Mouse (Mus musculus) hindbrain, embryonic 16.5 days (tissue): ENCODE data around the gene Alyref. TPM values are rescaled to one million over a fixed set of nuclear protein-coding genes. Genes with fewer than 3 reads are reported as not detected.
A peak's percentile ranks its signal among the peaks of the same experiment; 100 is the strongest.

Source experiments
- ATAC-seq: fragments of 200-750 bp; cut with Nextera tagmentation; 2 replicates; pipeline ENCODE4 v1.8.0; 2017; ENCODE audit warnings: moderate TSS enrichment, moderate library complexity
- H3K27ac ChIP-seq: fragments of 300-500 bp; sonication (generic); 2 replicates; pipeline ENCODE4 v1.5.1; 2014; ENCODE audit warnings: low read depth, mild to moderate bottlenecking, control low read depth, low read length, moderate library complexity
- H3K27me3 ChIP-seq: fragments of 300-500 bp; sonication (generic); replicated peaks from 2 replicates; pipeline ENCODE4 v1.6.1; 2014; ENCODE audit warnings: low read length; ENCODE audit not compliant: control insufficient read depth, insufficient read depth
- H3K36me3 ChIP-seq: fragments of 300-500 bp; sonication (generic); 2 replicates; pipeline ENCODE4 v1.6.1; 2014; ENCODE audit warnings: mild to moderate bottlenecking, low read length, moderate library complexity, mixed read lengths; ENCODE audit not compliant: control insufficient read depth, insufficient read depth
- H3K4me1 ChIP-seq: fragments of 300-500 bp; sonication (generic); 2 replicates; pipeline ENCODE4 v1.6.1; 2014; ENCODE audit warnings: low read depth, low read length; ENCODE audit not compliant: control insufficient read depth, insufficient read depth
- H3K4me2 ChIP-seq: fragments of 300-500 bp; sonication (generic); 2 replicates; pipeline ENCODE4 v1.6.1; 2014; ENCODE audit warnings: mild to moderate bottlenecking, low read length, control low read depth, moderate library complexity
- H3K4me3 ChIP-seq: fragments of 300-500 bp; sonication (generic); 2 replicates; pipeline ENCODE4 v1.5.1; 2014; ENCODE audit warnings: mild to moderate bottlenecking, low read length, control low read depth, moderate library complexity
- H3K9ac ChIP-seq: fragments of 300-500 bp; sonication (generic); 2 replicates; pipeline ENCODE4 v1.6.1; 2014; ENCODE audit warnings: low read depth, mild to moderate bottlenecking, control low read depth, low read length, moderate library complexity
- H3K9me3 ChIP-seq: fragments of 300-500 bp; sonication (generic); 2 replicates; pipeline ENCODE4 v1.6.1; 2014; ENCODE audit warnings: mild to moderate bottlenecking, low read length, moderate library complexity; ENCODE audit not compliant: control insufficient read depth
- WGBS: fragments of 180-500 bp; shearing (Covaris S2); extraction: QIAGEN DNeasy Blood & Tissue Kit; methylation state at CpG from one replicate; pipeline ENCODE4 v1.1.7; 2014; 5-methylcytosine and 5-hydroxymethylcytosine counted together
- polyA plus RNA-seq: library from polyadenylated mRNA; unstranded; fragments of >200 nt; fragmentation: Nextera tagmentation; extraction: Ambion mirVana; gene quantifications from 2 replicates; pipeline ENCODE4 v1.2.1, GENCODE M21; 2015

Alyref gene
- polyA plus RNA-seq, 1 experiment from 2014 or later = 55.8 TPM

DNA sequence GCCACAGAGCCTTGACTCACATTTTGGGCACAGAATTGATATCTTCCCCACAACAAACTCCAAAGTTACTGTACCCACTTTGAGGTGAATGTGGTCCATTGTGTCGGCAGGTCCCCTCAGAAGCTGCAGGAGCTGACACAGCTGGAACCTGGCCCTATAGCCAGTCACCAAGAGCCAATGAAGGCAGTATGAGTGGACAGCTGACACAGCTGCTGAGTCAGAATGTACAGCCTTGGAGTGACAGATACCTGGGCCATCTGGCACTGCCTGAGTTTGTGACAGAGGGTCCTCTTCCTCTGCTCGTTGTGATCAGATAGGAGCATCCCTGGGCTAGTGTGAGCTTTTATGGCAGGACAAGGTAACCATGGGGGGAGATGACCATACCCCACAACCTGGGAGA is 42.9 kb downstream of the Alyref start:
- no peak overlapping the region for H3K27ac ChIP-seq
- no peak overlapping the region for H3K9ac ChIP-seq
- ATAC-seq = no peak
- H3K27me3 ChIP-seq = no peaks in the 10 kb centered on the region
- H3K36me3 ChIP-seq = peaks cover 9% of the 10 kb centered on the region; the same call in 1 of the 2 replicates
- no peak overlapping the region for H3K4me2 ChIP-seq
- H3K9me3 ChIP-seq = no peaks in the 10 kb centered on the region
- 86% methylated on average over 2 of the region's 2 CpGs for WGBS
- peaks cover 2% of the 10 kb centered on the region for H3K4me1 ChIP-seq
- H3K4me3 ChIP-seq = no peak overlapping the region

DNA sequence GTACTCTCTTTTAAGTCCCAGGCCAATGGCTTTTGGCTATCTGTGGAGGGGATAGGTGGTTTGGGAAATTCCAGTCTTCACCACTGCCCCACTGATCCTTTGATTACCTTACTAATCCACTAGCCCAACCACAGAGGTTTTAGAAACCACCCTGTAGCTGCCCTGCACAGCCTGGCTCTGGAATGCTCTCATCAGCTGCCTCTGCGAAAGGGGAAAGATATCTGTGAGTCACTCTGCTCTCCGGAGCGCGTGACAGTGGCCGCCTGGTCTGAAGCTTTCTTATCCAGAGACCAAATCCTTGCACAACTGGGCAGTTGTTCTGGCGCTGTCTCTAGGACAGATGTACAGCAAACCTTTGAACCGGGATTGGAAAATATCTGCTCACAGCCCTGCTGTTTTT is 43.3 kb downstream of the Alyref start:
- Histone ChIP-seq H3K9me3 (no peaks in the 10 kb centered on the region), H3K4me2 (no peak overlapping the region), H3K4me3 (no peak overlapping the region), H3K27ac (no peak overlapping the region), H3K9ac (no peak overlapping the region), H3K4me1 (peaks cover 6% of the 10 kb centered on the region), H3K27me3 (no peaks in the 10 kb centered on the region), H3K36me3 (peaks cover 5% of the 10 kb centered on the region; the same call in 1 of the 2 replicates)
- 86% methylated on average over 7 of the region's 7 CpGs for WGBS
- ATAC-seq = no peak

DNA sequence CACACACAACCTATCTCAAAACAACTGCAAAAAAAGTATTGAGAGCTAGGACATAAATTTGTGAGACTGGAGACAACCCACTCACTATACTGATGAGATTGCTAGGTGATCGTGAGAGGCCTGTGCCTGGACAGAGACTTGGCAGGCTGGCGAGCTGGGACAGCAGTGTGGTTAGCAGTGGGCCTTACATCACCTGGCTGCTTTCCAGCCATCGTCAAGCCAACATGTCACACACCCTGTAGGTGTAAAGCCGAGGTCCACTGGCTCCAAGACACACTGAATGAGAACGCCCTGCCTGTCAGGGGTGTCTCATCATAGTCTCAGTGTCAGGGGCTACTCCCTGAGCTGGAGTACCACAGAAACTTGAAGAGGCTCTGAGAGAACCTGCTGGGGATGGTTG is 45.4 kb downstream of the Alyref start:
- no peak overlapping the region for H3K4me3 ChIP-seq
- H3K36me3 ChIP-seq = no peaks in the 10 kb centered on the region
- WGBS = 83% methylated on average over 5 of the region's 5 CpGs
- no peaks in the 10 kb centered on the region for H3K9me3 ChIP-seq
- no peak overlapping the region for H3K27ac ChIP-seq
- ATAC-seq = no peak
- no peak overlapping the region for H3K9ac ChIP-seq
- H3K4me2 ChIP-seq = no peak overlapping the region
- peaks cover 18% of the 10 kb centered on the region for H3K4me1 ChIP-seq
- no peaks in the 10 kb centered on the region for H3K27me3 ChIP-seq

DNA sequence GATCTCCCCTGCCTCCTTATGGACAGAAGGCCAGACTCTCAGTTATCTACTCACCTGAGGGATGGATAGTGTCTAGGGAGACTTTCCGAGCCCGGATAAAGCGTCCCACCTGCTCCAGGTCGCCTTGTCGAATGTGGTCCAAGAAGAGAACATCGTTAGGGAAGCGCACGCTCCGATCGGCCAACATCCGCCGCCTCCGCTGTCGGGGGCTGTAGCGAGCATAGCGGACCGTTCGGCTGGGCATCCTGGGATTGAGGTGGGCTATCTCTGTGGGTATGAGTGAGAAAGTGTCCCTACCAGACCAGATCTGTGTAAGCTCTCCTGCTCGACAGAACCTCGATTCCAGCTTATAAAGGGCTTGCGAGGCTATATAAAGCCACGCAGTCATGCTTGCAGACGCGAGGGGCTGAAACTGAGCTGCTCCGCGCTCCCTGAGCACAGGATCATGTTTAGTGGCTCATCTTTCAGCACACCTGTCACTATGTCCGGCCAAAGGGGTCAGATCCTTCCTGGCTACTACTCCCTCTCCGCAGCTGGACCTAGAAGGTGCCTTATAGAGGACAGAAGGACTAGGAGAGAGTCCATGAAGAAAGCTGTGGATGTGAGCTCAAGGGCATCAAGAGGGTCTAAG is 47.2 kb downstream of the Alyref start, which contains the start of gene Ppp1r27:
Ppp1r27 (minus strand) TSS at position 323 of the 631 bp plus-strand sequence.
- H3K36me3 ChIP-seq = no peaks in the 10 kb centered on the region
- peak within 1 kb of the TSS; percentile 87 for H3K9ac ChIP-seq
- H3K9me3 ChIP-seq = no peaks in the 10 kb centered on the region
- H3K27ac ChIP-seq = peak within 1 kb of the TSS; percentile 90
- H3K4me3 ChIP-seq = peak within 1 kb of the TSS; percentile 71
- no peak for ATAC-seq
- peak within 1 kb of the TSS; percentile 68 for H3K4me2 ChIP-seq
- H3K27me3 ChIP-seq = no peaks in the 10 kb centered on the region
- WGBS = 93% methylated on average over 28 of the region's 28 CpGs
- peaks cover 20% of the 10 kb centered on the region for H3K4me1 ChIP-seq

DNA sequence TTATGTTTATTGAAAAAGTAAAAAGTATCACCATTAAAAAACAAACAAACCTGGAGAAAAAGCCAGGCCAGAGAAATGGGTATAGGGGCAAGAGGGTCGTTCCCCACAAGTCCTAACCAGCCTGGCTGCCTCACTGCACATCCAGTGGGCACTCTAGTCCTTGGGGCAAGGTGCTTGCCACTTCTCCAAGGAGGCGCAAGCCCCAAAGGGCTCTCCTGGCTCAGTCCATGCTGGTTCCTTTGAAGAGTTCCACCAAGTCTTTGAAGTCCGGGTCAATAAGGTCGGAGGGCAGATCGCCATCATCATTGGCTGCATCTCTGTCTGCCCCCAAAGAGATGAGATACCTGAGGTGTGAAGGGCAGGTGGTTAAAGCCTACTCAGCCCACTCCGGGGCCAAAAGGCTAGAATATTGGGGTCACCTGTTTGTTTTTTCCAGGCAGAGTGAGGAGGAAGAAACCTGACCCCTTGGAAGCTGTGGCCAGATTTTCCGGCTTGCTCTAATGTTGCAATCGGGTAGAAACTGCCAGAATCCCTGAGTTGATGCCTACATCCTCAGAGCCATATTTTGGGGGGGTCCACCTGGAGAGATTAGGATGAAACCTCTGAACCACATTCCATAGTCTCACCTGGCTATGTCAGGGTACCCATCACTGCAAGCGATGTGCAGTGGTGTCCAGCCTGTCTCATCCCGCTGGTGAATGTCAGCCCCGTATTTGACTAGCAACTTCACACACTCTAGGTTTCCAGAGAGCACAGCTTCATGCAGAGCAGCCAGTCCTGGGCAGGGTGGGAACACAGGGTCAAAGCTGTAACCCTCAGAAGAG is 48.0 kb downstream of the Alyref start:
- Histone ChIP-seq H3K9me3 (no peaks in the 10 kb centered on the region), H3K9ac (peak overlapping the region; percentile 87), H3K4me3 (peak overlapping the region; percentile 71), H3K4me1 (peaks cover 20% of the 10 kb centered on the region), H3K27ac (peak overlapping the region; percentile 90), H3K36me3 (no peaks in the 10 kb centered on the region), H3K4me2 (peak overlapping the region; percentile 68), H3K27me3 (no peaks in the 10 kb centered on the region)
- WGBS = 74% methylated on average over 11 of the region's 11 CpGs
- ATAC-seq = peak; percentile 1; the same call in 1 of the 2 replicates

DNA sequence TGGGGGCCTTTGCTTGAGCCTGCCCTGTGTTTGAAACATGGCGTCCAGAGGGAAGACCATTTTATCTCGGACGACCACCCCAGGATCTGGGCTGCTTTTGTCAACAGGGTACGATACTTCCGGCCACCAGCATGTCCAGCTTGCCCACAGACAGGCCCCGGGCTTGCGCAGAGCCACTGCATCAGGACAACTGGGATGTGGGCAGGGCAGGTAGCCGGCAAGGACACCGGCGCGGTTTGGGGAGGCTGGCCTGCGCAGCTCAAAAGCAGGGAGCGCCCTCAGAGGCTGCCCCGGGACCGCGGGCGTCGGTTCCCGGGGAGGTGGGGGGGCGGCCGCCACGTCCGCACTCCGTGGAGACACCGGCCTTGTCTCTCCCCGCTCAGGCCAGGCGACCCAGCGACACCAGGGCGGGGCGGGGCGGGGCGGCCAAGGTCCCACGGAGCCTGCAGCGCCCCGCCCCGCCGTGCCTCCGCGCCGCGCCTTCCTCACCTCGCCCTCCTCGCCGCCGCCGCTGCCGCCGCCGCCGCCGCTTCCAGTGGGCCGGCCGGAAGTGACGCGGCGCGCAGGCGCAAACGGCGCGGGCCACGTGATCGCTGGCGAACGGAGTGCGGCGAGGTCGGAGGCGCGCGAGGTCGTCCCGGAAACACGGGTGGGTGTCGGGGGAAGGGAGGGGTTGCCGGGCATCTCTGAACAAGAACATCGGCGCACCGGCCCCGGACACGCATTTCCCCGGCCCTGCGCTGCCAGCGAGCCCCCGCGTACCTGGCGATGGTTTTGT is 48.8 kb downstream of the Alyref start, which contains the start of gene Mcrip1:
Mcrip1 (minus strand) TSS at position 560 of the 778 bp plus-strand sequence.
- H3K9ac ChIP-seq = peak within 1 kb of the TSS; percentile 87
- H3K27me3 ChIP-seq = no peaks in the 10 kb centered on the region
- under 1% methylated on average over 49 of the region's 87 CpGs for WGBS
- H3K36me3 ChIP-seq = peaks cover 2% of the 10 kb centered on the region; the same call in 1 of the 2 replicates
- peak; percentile 94 for ATAC-seq
- peak within 1 kb of the TSS; percentile 71 for H3K4me3 ChIP-seq
- H3K9me3 ChIP-seq = no peaks in the 10 kb centered on the region
- H3K4me2 ChIP-seq = peak within 1 kb of the TSS; percentile 68
- peak within 1 kb of the TSS; percentile 90 for H3K27ac ChIP-seq
- H3K4me1 ChIP-seq = peaks cover 20% of the 10 kb centered on the region

DNA sequence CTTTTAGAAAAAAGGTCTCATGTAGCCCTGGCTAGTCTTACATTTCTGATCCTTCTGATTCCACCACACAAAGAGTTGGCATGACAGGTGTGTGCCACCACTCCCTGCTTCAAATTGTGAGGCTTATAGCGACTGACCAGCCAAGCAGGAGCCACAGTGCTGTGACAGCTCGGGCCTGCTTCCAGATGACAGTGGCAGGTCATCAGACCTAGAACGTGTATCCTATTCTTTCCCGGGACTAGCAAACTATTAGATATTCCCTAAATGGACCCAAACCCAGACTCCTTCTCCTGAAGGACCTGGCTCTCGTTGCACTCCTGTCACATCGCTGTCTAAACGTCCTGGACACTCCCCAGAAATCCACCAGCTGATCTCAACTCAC is 49.4 kb downstream of the Alyref start:
- Histone ChIP-seq H3K36me3 (peaks cover 7% of the 10 kb centered on the region; the same call in 1 of the 2 replicates), H3K4me3 (peak overlapping the region; percentile 71), H3K4me2 (peak overlapping the region; percentile 68), H3K27me3 (no peaks in the 10 kb centered on the region), H3K9ac (peak overlapping the region; percentile 87), H3K9me3 (no peaks in the 10 kb centered on the region), H3K27ac (peak overlapping the region; percentile 90), H3K4me1 (peaks cover 20% of the 10 kb centered on the region)
- no peak for ATAC-seq
- WGBS = 30% methylated on average over 7 of the region's 7 CpGs

DNA sequence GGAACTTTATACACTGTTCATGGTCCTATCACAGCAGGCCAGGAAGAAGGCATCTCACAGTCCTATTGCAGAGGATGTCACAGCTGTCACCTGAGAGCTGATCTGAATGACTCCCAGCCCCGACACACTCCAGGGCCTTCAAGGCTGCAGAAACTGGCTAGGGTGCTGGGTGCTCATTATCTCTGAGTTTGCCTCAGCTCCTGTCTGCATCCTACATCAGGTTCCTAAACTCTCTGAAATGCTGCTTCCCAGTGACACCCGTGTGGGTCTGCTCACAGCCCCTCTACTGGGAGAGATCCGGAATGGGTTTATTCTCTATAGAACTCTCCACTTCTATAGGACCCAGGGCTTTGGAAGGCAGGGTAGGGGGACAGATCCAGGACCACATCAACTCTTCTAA is 50.0 kb downstream of the Alyref start:
- H3K4me2 ChIP-seq = peak overlapping the region; percentile 68
- no peaks in the 10 kb centered on the region for H3K9me3 ChIP-seq
- ATAC-seq = no peak
- no peak overlapping the region for H3K27ac ChIP-seq
- peaks cover 20% of the 10 kb centered on the region for H3K4me1 ChIP-seq
- H3K27me3 ChIP-seq = no peaks in the 10 kb centered on the region
- peak overlapping the region; percentile 71 for H3K4me3 ChIP-seq
- H3K36me3 ChIP-seq = peaks cover 10% of the 10 kb centered on the region
- WGBS = 74% methylated on average over 3 of the region's 3 CpGs
- H3K9ac ChIP-seq = peak overlapping the region; percentile 87
